19 mouse cellular contexts compared by ENCODE assay signal in the genomic region with DNA sequence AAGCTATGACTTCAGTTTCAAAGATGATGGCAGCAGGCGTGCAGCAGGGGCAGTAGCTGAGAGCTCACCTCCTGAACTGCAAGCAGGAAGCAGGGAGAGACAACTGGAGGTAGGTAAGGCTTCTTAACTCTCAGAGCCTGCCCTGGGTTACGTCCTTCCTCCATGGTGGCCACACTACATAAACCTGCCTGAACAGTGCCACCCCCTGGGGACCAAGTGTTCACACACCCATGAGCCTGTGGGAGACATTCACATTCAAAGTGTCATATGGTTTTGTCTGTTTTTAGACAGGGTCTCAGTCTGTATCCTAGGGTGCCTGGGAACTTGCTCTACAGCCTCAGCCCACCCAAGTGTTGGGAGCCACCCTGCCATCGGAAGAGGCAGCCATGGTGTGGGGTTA. TPM values are rescaled to one million over a fixed set of nuclear protein-coding genes. Genes with fewer than 3 reads are reported as not detected.
DNase-seq lines count a peak whose midpoint lies in the region; ATAC-seq and TF ChIP-seq lines count a peak whose summit lies in the region.
"Had no signal": no experiment of that assay in that cellular context is flagged by ENCODE, and none has a peak within 500 bp of the region (broad histone marks: within the 10 kb centered on the region; RNA-seq: fewer than 3 reads in every experiment).

No protein-coding gene starts in this region.

- no peak overlapping the region for H3K4me3 ChIP-seq in kidney, adult 2 months (ENCODE audit: insufficient read depth, low read depth, low read length)
- no peak overlapping the region for H3K4me3 ChIP-seq in kidney, embryonic 15.5 days (replicated peaks)
- no peak overlapping the region for H3K4me3 ChIP-seq in midbrain, postnatal 0 days (ENCODE audit: low read depth, low read length)
- H3K4me3 ChIP-seq in midbrain, embryonic 14.5 days (replicated peaks; ENCODE audit: low read depth, low read length), result no peak overlapping the region
- H3K4me3 ChIP-seq: hindbrain, embryonic 13.5 days; liver, embryonic 13.5 days; midbrain, embryonic 10.5 days; neural tube, embryonic 13.5 days had no signal

- DNase-seq in kidney, adult 2 months, result no peak
- no peak for DNase-seq in midbrain, postnatal 0 days (ENCODE audit: low spot score)
- DNase-seq in midbrain, embryonic 14.5 days, result no peak
- DNase-seq in ZHBTc4 (ENCODE audit: low read depth, low spot score), result peak; percentile 68
- DNase-seq in adrenal gland, adult 8-10 months, result no peak
- DNase-seq in heart, postnatal 14 days, result no peak
- DNase-seq: adrenal gland, postnatal 36 days; cerebellum, adult 9-10 months; gastrocnemius, postnatal 10 days; kidney, adult 11 months; kidney, postnatal 36 days; liver, embryonic 13.5 days; lung, postnatal 36 days; spleen, adult 18-20 months; thymus, postnatal 25 days had no signal

- no peaks in the 10 kb centered on the region for H3K9me3 ChIP-seq in kidney, embryonic 15.5 days (replicated peaks)
- no peaks in the 10 kb centered on the region for H3K9me3 ChIP-seq in midbrain, postnatal 0 days (ENCODE audit: low read length)
- H3K9me3 ChIP-seq in midbrain, embryonic 14.5 days (ENCODE audit: control insufficient read depth, low read length), result no peaks in the 10 kb centered on the region
- H3K9me3 ChIP-seq: hindbrain, embryonic 13.5 days; liver, embryonic 13.5 days; midbrain, embryonic 10.5 days; neural tube, embryonic 13.5 days had no signal

- H3K27me3 ChIP-seq in kidney, adult 2 months (replicated peaks; ENCODE audit: control insufficient read depth, insufficient read depth, low read length), result no peaks in the 10 kb centered on the region
- H3K27me3 ChIP-seq in kidney, embryonic 15.5 days, result 0 out of 2 replicates have a peak, but pooled peaks cover 3% of the 10 kb centered on the region
- no peaks in the 10 kb centered on the region; the same call in 1 of the 2 replicates for H3K27me3 ChIP-seq in midbrain, postnatal 0 days (ENCODE audit: insufficient read depth, low read length)
- H3K27me3 ChIP-seq in midbrain, embryonic 14.5 days (ENCODE audit: control insufficient read depth, insufficient read depth, low read length), result no peaks in the 10 kb centered on the region

- intact Hi-C loops in heart, postnatal 14 days (cut with DNase I), result no loop called here

- no peak overlapping the region for H3K27ac ChIP-seq in kidney, adult 2 months (ENCODE audit: insufficient read depth, low read depth, low read length)
- no peak overlapping the region for H3K27ac ChIP-seq in kidney, embryonic 15.5 days
- no peak overlapping the region for H3K27ac ChIP-seq in midbrain, postnatal 0 days (ENCODE audit: low read depth, low read length)
- no peak overlapping the region for H3K27ac ChIP-seq in midbrain, embryonic 14.5 days (replicated peaks; ENCODE audit: low read depth, low read length)
- H3K27ac ChIP-seq: hindbrain, embryonic 13.5 days; liver, embryonic 13.5 days; midbrain, embryonic 10.5 days; neural tube, embryonic 13.5 days had no signal

- H3K36me3 ChIP-seq in kidney, adult 2 months (ENCODE audit: control insufficient read depth, insufficient read depth, low read length), result no peaks in the 10 kb centered on the region
- no peaks in the 10 kb centered on the region for H3K36me3 ChIP-seq in kidney, embryonic 15.5 days
- no peaks in the 10 kb centered on the region for H3K36me3 ChIP-seq in midbrain, postnatal 0 days (ENCODE audit: insufficient read depth, low read length)
- no peaks in the 10 kb centered on the region for H3K36me3 ChIP-seq in midbrain, embryonic 14.5 days (ENCODE audit: control insufficient read depth, insufficient read depth, low read length)
- H3K36me3 ChIP-seq: hindbrain, embryonic 13.5 days; liver, embryonic 13.5 days; midbrain, embryonic 10.5 days; neural tube, embryonic 13.5 days had no signal

- 0 out of 2 replicates have a peak, but pooled peaks have one; percentile 13 for TF ChIP-seq CTCF in kidney, adult 2 months (conservative IDR thresholded peaks at IDR 0.05; ENCODE audit: insufficient read depth, insufficient read length, low read depth, low read length)
- TF ChIP-seq CTCF in midbrain, postnatal 0 days (IDR thresholded peaks at IDR 0.05), result peak; percentile 2; the same call in 1 of the 2 replicates

- TF ChIP-seq POLR2A in kidney, adult 2 months (IDR thresholded peaks at IDR 0.05; ENCODE audit: low read depth, low read length), result no peak

- no peak overlapping the region for H3K9ac ChIP-seq in kidney, embryonic 15.5 days
- H3K9ac ChIP-seq in midbrain, postnatal 0 days (replicated peaks; ENCODE audit: low read length, poor library complexity, severe bottlenecking), result no peak overlapping the region
- no peak overlapping the region for H3K9ac ChIP-seq in midbrain, embryonic 14.5 days (replicated peaks; ENCODE audit: low read length)
- H3K9ac ChIP-seq: hindbrain, embryonic 13.5 days; liver, embryonic 13.5 days; neural tube, embryonic 13.5 days had no signal

- WGBS in kidney, adult 2 months, result 96% methylated on average over 3 of the region's 3 CpGs
- WGBS in kidney, embryonic 15.5 days, result 90% methylated on average over 3 of the region's 3 CpGs
- 92% methylated on average over 3 of the region's 3 CpGs for WGBS in midbrain, postnatal 0 days
- WGBS in midbrain, embryonic 14.5 days, result 89% methylated on average over 3 of the region's 3 CpGs

- H3K4me1 ChIP-seq in kidney, adult 2 months (ENCODE audit: control insufficient read depth, insufficient read depth, low read length), result peaks cover 19% of the 10 kb centered on the region; the same call in 1 of the 2 replicates
- H3K4me1 ChIP-seq in kidney, embryonic 15.5 days, result peaks cover 28% of the 10 kb centered on the region
- H3K4me1 ChIP-seq in midbrain, postnatal 0 days (ENCODE audit: insufficient read depth, low read length), result no peaks in the 10 kb centered on the region
- H3K4me1 ChIP-seq in midbrain, embryonic 14.5 days (ENCODE audit: control insufficient read depth, insufficient read depth, low read length), result peaks cover 10% of the 10 kb centered on the region; the same call in 1 of the 2 replicates

- H3K4me2 ChIP-seq in kidney, embryonic 15.5 days, result no peak overlapping the region
- no peak overlapping the region for H3K4me2 ChIP-seq in midbrain, postnatal 0 days (ENCODE audit: low read depth, low read length, poor library complexity, severe bottlenecking)
- no peak overlapping the region for H3K4me2 ChIP-seq in midbrain, embryonic 14.5 days (ENCODE audit: low read length)
- H3K4me2 ChIP-seq: hindbrain, embryonic 13.5 days; liver, embryonic 13.5 days; neural tube, embryonic 13.5 days had no signal

- ATAC-seq in kidney, embryonic 15.5 days (replicated peaks; ENCODE audit: low FRiP score), result no peak
- ATAC-seq in midbrain, postnatal 0 days (ENCODE audit: low FRiP score), result no peak
- no peak for ATAC-seq in midbrain, embryonic 14.5 days (ENCODE audit: low FRiP score, low TSS enrichment)

RNA-seq across cellular contexts. Expression of a gene that starts 29.2 kb away (rescaled TPM):
- 1.3 TPM in 2 replicates for polyA plus RNA-seq in kidney, adult 2 months (2012; rRNA removed)
- 2.1 and 3.0 TPM in 2 replicates for polyA plus RNA-seq in kidney, embryonic 15.5 days (2015; fragmentation: Nextera tagmentation; extraction: Ambion mirVana)
- total RNA-seq in midbrain, postnatal 0 days (2014; rRNA removed), result 21.4 and 23.3 TPM in 2 replicates
- 5.9 and 7.3 TPM in 2 replicates for polyA plus RNA-seq in midbrain, postnatal 0 days (2015; fragmentation: Nextera tagmentation; extraction: Ambion mirVana)
- 5.3 and 6.4 TPM in 2 replicates for polyA plus RNA-seq in midbrain, embryonic 14.5 days (2014; fragmentation: Nextera tagmentation; extraction: Ambion mirVana)
- 1 to 10 TPM; 3.8 to 6.6 (median 5.2) TPM for total RNA-seq in adrenal gland, adult 8-10 months (2022)
- 1 to 10 TPM; 4.0 to 6.5 TPM for total RNA-seq in heart, postnatal 14 days (2021)

RNA-seq across cellular contexts. Expression of a gene that starts 36.4 kb away (rescaled TPM):
- 20.6 and 27.2 TPM in 2 replicates for polyA plus RNA-seq in kidney, adult 2 months (2012; rRNA removed)
- 52.6 and 59.1 TPM in 2 replicates for polyA plus RNA-seq in kidney, embryonic 15.5 days (2015; fragmentation: Nextera tagmentation; extraction: Ambion mirVana)
- 90.8 and 121 TPM in 2 replicates for total RNA-seq in midbrain, postnatal 0 days (2014; rRNA removed)
- 124 and 135 TPM in 2 replicates for polyA plus RNA-seq in midbrain, postnatal 0 days (2015; fragmentation: Nextera tagmentation; extraction: Ambion mirVana)
- 106 and 132 TPM in 2 replicates for polyA plus RNA-seq in midbrain, embryonic 14.5 days (2014; fragmentation: Nextera tagmentation; extraction: Ambion mirVana)
- total RNA-seq in adrenal gland, adult 8-10 months (2022), result 10 to 100 TPM; 14.3 to 19.5 (median 15.7) TPM
- 1 to 10 TPM; 8.8 to 9.2 TPM for total RNA-seq in heart, postnatal 14 days (2021)

RNA-seq across cellular contexts. Expression of a gene that starts 54.3 kb away (rescaled TPM):
- 60.5 and 61.3 TPM in 2 replicates for polyA plus RNA-seq in kidney, adult 2 months (2012; rRNA removed)
- 39.6 and 39.7 TPM in 2 replicates for polyA plus RNA-seq in kidney, embryonic 15.5 days (2015; fragmentation: Nextera tagmentation; extraction: Ambion mirVana)
- 18.5 and 21.3 TPM in 2 replicates for total RNA-seq in midbrain, postnatal 0 days (2014; rRNA removed)
- polyA plus RNA-seq in midbrain, postnatal 0 days (2015; fragmentation: Nextera tagmentation; extraction: Ambion mirVana), result 18.8 and 21.8 TPM in 2 replicates
- 7.6 and 9.7 TPM in 2 replicates for polyA plus RNA-seq in midbrain, embryonic 14.5 days (2014; fragmentation: Nextera tagmentation; extraction: Ambion mirVana)
- 100 to 1,000 TPM in 2 of 4 experiments, 10 to 100 TPM in 2; 57.0 to 119 (median 81.5) TPM for total RNA-seq in adrenal gland, adult 8-10 months (2022)
- 10 to 100 TPM; 51.9 to 53.1 TPM for total RNA-seq in heart, postnatal 14 days (2021)
